Mouse (Mus musculus): Measurements from ENCODE around the gene Stxbp6. TPM values are rescaled to one million over a fixed set of nuclear protein-coding genes. Genes with fewer than 3 reads are reported as not detected.
A peak's percentile ranks its signal among the peaks of the same experiment; 100 is the strongest.

The Stxbp6 gene
- total RNA-seq, 1 experiment from 2014 or later = 0.87 TPM

DNA sequence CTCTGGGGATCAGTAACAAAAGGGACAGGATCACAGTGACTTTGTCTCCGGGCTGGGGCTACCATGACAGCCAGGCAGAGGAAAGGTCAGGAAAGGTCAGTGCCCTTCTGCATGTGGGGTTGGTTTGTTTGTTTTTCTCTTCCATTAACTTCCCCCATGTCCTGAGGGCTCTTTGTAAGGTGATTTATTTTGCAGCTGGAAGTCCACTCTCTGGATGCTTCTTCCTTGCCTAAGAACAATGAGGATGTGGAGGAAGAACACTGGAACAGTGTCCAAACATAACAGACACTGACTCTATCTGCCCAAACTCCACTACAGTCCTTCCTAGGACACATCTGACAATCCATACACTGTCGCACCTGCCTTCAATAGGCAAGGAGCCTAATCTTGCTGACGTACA is 146.1 kb downstream of the Stxbp6 start:
- ATAC-seq (replicated peaks; ENCODE audit: low read depth, poor library complexity, severe bottlenecking) = no peak

DNA sequence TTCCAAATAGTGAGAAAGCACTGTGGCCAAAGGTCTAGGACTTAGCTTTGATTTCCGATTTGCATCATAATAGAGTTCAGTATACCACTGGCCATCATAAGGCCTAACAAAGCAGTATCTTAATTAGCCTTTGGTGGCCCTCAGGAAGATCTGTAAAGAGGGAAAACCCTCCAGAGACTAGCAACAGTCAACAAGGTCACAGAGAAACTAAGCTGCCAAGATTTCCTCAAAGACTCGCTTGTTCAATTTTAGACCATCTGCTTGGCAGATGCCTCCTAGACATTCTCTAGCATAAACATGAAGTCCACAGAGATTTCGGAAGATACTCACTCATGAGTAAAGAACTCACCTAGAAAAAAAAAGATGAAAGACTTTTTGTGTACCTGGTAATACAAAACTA is 148.6 kb downstream of the Stxbp6 start:
- no peak for ATAC-seq (replicated peaks; ENCODE audit: low read depth, poor library complexity, severe bottlenecking)

DNA sequence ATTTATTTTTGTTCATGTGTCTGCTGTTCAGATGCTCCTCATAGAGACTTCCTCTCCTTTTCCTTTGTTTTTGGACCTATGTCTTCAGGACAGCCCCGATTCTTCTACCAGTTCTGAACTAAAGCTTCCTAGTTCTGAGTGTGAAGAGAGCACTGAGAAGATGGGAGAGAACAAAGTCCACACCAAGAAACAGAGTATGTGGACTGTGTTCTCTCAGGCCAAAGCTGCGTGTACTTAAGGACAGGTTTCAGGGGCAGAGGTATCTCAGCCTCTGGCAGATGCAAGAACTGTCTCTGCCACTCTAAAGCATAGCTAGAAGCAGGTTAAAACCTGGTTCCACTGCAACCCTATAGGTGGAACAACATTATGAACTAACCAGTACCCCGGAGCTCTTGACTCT is 151.2 kb downstream of the Stxbp6 start:
- ATAC-seq (replicated peaks; ENCODE audit: low read depth, poor library complexity, severe bottlenecking) = no peak

DNA sequence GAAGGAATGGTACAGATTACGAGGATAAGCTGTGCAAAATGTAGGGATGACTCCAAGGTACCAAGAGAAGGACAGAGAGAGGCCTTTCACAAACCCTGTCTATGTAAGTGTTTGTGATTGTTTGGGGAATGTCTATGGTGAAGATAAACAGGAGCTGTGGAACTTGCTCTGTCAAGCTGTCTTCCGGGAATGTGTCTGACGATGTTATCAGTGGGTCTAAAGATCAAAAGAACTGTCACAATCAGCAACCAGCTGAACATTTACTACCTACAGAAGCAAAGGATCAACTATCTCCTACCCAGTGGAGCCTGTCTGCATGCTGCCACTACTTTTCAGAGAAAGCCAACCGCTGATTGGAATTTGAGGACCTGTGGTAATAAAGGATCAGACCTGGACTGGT is 152.3 kb downstream of the Stxbp6 start:
- ATAC-seq (replicated peaks; ENCODE audit: low read depth, poor library complexity, severe bottlenecking) = no peak

DNA sequence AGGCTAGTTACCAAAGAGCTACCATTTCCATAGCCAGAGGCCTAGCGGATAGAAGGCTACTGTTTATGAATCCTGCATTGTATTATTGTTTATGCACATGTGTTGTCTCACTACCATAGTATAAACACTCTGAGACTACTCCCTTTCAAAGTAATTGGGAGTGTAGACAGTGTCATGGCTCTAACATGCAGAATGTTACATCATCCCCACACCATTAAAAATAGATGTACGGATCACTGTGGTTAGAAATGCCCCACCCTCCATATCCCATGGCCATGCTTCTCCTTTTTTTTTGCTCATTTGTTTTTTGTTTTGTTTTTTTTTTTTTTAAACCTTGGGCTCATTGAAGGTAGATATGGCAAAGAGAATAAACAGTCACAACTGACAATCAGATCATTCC is 154.9 kb downstream of the Stxbp6 start:
- ATAC-seq (replicated peaks; ENCODE audit: low read depth, poor library complexity, severe bottlenecking) = peak; percentile 94

DNA sequence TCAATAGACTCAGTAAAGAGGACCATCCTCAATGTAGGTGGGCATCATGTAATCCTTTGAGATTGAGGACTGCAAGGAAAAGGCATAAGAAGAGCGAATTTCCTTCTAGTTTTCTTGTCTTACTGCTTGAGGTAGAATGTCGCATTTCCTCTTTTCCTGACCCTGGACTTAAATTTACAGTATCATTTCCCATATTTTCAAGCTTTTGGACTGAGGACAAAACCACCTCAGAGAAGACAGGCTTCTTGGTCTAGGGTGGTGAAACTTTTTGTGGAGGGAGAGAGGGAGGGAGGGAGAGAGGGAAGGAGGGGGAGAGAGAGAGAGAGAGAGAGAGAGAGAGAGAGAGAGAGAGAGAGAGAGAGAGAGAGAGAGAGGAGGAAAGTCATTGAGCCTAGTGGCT is 155.6 kb downstream of the Stxbp6 start:
- peak; percentile 86 for ATAC-seq (replicated peaks; ENCODE audit: low read depth, poor library complexity, severe bottlenecking)

DNA sequence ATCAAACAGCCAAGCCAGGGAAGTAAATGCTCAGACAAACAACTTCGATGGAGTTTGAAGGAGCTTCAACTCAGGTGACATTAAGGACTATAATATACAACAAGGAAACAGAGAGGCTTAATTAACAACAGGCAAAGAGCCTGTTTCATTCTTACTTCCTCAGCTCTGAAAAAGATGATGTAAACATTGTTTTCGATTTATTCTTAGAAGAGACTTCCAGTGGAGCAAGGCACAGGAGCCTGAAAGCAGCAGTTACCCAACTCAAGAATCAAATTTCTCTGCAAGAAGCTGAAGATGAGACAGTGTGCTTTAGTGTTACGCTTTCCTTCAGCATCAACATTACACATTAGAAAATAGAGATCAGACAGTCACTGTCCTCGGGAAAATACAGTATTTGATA is 160.7 kb downstream of the Stxbp6 start:
- ATAC-seq (replicated peaks; ENCODE audit: low read depth, poor library complexity, severe bottlenecking) = no peak

DNA sequence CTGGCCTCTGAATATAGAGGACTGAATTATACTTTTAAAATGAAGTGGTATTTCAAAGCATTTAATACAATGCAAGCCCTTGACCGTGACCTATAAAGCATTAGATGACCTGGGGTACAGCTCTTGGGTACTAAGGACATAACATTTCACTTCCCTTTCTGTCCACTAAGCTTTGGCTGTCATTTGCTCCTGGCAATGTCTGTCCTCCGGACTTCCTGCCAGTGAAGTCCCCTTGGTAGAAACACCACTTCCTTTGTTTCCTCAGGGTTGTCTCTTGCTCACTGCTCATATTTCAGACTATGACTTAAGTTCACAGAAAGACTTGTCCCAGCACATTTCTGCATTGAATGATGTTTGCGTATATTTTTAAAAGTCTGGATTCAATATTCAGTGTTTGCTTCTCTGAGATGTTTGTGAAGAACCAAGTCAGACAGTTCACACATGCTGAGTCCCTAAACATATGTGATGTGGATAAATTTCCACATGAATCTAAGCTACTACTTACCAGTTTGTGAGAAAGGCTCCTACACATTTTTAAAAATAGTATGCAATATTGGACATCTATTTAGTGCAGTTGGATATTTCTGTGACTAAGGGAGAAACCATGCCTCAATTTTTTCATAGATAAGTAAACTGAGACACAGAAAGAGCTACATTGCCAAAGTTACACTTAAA is 166.3 kb downstream of the Stxbp6 start:
- peak; percentile 78 for ATAC-seq (replicated peaks; ENCODE audit: low read depth, poor library complexity, severe bottlenecking)

DNA sequence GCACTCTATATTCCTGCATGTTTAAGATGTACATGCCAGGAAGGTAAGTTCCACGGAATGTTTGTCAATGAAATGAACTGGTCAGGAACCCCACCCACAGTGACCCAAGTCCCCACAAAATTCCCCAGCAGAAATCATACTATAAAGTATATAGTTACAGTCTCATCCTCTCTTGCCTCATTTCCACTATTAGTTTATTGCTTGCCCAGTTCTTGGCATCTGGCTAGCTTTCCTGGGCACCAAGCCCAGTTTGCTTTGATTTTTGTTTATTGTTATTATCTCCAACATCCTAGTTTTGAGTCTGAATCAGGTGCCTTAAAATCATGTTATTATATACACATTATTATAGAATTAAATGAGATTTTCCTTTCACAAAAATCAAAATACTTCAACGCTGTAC is 168.5 kb downstream of the Stxbp6 start:
- ATAC-seq (replicated peaks; ENCODE audit: low read depth, poor library complexity, severe bottlenecking) = no peak

DNA sequence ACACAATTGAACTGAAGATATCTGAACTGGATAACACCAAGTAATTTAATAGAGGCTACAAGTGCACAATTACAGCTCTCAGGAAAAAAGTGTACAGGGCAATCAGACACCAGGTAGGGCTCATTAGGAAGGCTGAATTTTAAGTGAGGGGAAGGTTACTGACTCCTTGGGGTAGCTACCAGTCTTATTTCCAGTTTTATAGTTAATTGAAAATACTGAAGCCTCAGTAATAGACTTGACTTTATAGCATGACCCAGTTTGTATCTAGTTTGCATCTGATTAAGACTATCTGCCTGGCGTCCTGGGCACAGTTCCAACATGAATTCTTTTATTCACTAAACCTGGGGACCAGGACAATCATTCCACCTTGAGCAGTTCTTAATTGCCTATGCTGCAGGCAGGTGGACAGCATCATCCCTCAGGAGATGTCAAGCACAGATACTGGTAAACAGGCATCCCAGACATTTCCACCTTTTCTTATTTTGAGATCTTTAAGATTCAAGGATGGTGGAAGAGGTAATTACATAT is 171.2 kb downstream of the Stxbp6 start:
- ATAC-seq (replicated peaks; ENCODE audit: low read depth, poor library complexity, severe bottlenecking) = no peak

DNA sequence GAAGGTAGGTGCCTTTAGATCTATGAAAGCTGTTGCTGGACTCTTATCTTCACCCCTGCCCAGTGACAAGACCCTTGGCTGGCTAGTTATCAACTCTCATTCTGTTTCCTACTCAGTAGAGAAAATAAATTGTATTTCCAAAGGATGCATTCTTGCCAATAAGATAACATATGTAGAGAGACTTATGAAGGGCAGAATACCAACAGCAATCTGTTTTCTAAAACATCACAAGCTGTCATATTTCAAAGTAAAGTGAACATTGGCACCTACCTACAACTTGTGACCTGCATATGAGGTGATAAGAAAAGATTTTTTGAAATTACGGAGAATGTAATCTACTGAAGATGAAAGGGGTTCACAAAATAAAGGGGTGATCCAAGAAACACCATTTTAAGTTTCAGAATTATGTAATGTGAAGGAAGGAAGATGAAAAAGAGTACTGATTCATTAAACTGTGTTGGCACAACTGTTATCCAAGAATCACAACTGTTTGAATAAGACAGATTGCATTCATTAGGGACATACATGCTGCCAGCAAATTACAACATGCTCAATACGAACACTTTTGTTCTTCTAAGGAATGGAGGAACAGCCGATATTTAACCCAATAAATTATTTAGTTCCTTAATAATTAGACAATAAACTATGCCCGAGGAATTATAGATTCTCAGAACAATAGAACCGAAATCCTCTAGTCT is 175.2 kb downstream of the Stxbp6 start:
- no peak for ATAC-seq (replicated peaks; ENCODE audit: low read depth, poor library complexity, severe bottlenecking)

DNA sequence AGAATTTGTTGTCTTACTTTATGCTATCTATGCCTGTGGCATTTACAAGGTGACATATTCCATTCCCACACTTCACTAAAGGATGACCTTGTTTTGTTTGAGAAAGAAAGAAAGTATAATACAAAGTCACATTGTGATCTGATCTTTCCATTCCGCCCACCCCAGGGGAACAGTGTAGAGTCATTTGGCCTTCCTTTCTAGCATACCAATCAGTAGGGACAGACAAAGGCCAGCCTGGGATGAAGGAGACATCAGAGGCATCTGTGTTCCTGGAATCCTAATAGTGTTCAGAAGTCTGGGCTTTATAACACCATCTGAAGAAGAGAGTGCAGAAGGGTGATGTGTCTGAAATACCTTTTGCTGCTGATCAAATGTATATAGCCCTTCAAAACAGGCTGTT is 178.0 kb downstream of the Stxbp6 start:
- no peak for ATAC-seq (replicated peaks; ENCODE audit: low read depth, poor library complexity, severe bottlenecking)

DNA sequence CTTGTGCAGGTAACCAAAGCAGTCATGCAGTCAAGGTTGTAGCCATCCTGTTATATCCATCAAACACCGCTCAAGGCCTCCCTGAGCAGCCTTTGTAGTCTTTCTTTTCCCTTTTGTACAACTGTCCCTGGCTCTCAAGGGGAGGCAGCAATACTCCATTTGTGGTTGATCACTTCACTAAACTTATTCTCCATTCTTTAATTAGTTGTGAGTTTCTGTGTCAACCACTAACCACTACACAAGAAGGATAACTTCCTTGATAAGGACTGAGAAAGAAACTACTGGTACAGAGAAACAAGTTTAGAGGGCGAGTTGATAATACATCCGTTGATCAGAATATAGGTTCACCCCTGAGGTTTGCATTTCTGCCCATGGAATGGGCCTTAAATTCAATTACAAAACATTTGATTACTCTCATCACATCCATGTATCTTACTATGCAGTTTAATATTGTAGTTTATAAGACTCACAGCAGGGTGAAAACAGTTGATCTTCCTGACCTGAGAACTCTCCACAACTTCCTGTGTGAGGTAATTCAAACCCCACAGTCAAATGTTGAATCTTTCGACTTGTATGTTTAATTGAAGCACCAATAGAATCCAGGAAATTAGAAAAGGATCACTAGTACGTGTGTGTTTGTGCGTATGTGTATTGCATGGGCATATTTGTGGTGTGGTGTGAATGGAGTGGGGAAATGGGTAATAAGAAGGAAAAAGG is 184.7 kb downstream of the Stxbp6 start:
- ATAC-seq (replicated peaks; ENCODE audit: low read depth, poor library complexity, severe bottlenecking) = peak; percentile 83

DNA sequence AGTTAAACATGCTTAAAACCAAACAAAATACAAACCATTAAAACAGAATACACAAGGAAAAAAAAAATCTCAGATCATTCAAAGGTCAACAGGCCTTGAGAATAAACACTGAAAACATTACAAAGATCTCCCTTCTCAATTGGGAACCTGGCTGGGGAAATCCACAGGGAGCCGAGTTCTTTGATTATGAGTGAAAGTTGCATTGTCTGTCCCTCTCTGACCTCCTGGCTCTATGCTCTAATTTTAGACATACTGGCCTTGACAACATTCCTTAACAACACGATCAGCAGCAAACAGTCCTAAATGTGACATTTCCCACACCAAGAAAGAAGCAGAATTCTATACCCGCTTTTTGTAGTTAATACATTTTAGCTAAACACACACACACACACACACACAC is 187.7 kb downstream of the Stxbp6 start:
- no peak for ATAC-seq (replicated peaks; ENCODE audit: low read depth, poor library complexity, severe bottlenecking)

DNA sequence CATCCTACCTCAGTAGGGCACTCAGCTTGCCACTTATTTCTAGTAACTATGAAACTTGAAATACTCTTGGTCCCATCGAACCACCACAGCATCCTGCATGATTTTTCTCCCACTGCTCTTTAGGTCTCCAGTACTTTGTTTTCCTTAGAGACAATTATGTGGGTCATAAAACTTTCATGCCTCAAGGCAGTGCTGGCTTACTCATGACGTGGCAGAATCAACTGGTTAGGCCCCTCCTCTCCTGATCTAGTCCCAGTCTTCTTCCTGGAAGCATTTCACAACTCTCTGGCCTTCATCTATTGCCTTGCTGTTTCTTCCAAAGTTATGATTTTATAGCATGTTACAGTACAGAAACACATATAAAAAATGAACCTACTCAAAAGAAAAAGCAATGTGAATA is 201.8 kb downstream of the Stxbp6 start:
- no peak for ATAC-seq (replicated peaks; ENCODE audit: low read depth, poor library complexity, severe bottlenecking)

DNA sequence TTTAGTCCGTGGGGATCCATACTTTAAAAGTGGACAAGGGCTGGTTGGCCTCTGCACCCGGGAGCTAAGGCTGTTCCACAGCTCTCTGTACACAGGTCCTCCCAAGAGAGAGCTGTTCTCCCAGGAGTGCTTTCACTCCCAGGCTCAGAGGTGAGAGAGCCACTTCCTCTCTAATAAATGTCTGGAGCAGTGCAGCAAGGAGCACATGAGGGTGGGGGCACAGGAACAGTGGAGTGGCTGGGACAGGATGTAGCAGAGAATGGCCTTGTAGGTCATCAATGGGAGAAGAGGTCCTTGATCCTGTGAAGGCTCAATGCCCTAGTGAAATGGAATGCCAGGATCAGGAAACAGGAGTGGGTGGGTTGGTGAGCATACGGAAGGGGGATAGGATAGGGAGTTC is 209.1 kb downstream of the Stxbp6 start:
- ATAC-seq (replicated peaks; ENCODE audit: low read depth, poor library complexity, severe bottlenecking) = no peak

DNA sequence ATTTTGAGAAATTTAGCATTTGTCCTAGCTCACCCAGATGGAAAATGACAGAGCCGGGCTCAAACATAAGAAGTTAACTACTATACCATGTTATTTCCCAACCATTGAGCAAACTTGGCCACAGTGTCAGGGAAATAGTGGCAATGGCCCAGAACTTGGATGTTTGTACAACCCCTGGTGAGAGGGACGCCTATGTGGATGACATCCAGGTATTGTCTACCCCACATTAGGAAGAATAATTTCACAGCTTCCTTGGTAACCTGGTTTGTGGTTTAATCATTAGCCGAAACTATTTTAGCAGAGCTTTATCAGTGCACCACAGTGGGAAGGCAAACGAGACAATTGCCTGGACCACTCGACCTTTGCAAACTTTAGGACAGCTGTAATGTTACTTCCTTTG is 215.1 kb downstream of the Stxbp6 start:
- ATAC-seq (replicated peaks; ENCODE audit: low read depth, poor library complexity, severe bottlenecking) = no peak

DNA sequence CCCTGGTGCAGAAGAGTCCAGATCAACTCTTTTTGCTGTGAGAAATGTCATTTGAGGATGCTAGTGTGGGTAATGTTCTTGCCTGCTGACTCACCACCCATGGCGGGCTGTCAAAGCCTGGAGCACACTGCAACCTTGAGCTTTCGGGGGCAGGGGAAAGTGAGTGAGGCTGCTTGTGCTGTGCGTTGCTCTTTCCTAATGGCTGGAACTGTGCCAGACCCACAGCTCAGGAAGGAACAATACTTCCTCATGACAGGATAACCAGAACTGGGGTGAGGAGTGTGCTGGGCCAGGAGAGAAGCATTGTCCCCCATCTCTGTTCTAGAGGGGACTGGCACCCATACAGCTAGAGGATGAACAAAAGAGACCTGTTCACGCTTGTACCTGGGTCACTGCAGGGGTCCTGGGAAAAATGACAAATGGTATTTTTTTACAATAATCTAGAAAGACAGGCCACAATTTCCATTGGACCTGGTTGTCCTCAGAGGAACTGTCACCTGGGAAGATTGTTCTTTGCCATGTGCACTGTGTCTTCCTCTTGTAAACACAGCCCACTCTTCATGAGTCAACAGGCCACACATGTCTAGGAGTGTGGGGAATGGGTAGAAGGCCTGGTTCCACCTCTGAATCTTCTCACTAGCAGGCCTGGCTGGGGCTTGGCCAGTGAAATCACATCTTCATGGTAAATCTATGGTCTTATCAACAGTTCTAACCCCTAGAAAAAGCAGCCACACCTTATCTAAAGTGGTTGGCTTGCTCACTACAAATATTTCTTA is 216.2 kb downstream of the Stxbp6 start:
- ATAC-seq (replicated peaks; ENCODE audit: low read depth, poor library complexity, severe bottlenecking) = peak; percentile 96

DNA sequence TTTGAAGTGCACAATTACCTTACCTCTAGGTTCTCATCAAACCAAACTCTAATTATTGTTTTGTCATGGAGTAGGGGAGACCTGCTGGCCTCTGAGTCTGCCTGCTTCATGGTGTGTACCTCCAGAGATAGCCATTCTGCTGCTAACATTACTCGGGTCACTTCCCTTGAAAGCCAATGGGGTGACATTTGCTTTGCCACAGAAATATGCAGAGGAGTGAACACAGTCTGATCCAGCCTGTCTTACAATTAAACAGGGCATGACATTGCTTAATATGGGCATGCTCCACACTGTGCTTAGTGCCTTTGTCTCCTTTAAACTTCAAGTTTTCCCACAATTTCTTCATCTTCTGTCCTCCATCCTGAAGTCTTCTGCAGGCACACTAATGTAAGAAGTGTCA is 222.5 kb downstream of the Stxbp6 start:
- no peak for ATAC-seq (replicated peaks; ENCODE audit: low read depth, poor library complexity, severe bottlenecking)

DNA sequence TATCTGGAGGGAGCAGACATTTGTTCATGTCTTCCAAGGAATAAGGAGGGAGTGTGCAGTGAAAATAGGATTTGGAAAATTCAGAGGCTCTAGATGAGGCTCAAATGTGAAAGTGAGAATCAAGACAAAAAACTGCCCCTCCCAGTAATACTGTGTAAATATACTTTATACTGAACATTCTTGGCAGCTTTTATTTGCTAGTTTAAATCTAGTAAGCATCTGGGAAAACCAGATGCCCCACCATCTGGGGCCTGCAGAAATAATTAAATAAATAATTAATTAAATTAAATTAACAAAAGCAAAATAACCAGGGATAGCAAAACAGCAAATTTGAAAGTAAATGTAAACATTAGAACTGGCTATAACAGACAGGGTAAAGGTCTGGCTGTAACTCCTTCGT is 224.0 kb downstream of the Stxbp6 start:
- ATAC-seq (replicated peaks; ENCODE audit: low read depth, poor library complexity, severe bottlenecking) = no peak

Measured in common myeloid progenitor, adult 5-6 weeks (primary cell).